Mouse (Mus musculus) erythroid progenitor cell, adult 5-6 weeks (primary cell): ENCODE results near the gene Adk. TPM values are rescaled to one million over a fixed set of nuclear protein-coding genes. Genes with fewer than 3 reads are reported as not detected.

Experiments used
- ATAC-seq: replicated peaks from 2 replicates; pipeline ENCODE4 v1.8.0; 2016; ENCODE audit warnings: moderate number of reproducible peaks, mild to moderate bottlenecking, moderate TSS enrichment, inconsistent platforms; ENCODE audit not compliant: poor library complexity, low FRiP score, severe bottlenecking
- total RNA-seq, 2 experiments: library from RNA; stranded (forward) in 1 of 2; stranded (reverse) in 1 of 2; fragments of 150-400 nt in 1 of 2; fragments of 186-747, 209-891 nt in 1 of 2; gene quantifications; 2 replicates each; pipeline versions ENCODE4 v1.2.3 to v1.2.4; 2015 to 2017; ENCODE audit warnings: low replicate concordance in 2 of 2

Adk gene
- total RNA-seq, 2 experiments from 2014 or later: 66.4 to 67.1 TPM

DNA sequence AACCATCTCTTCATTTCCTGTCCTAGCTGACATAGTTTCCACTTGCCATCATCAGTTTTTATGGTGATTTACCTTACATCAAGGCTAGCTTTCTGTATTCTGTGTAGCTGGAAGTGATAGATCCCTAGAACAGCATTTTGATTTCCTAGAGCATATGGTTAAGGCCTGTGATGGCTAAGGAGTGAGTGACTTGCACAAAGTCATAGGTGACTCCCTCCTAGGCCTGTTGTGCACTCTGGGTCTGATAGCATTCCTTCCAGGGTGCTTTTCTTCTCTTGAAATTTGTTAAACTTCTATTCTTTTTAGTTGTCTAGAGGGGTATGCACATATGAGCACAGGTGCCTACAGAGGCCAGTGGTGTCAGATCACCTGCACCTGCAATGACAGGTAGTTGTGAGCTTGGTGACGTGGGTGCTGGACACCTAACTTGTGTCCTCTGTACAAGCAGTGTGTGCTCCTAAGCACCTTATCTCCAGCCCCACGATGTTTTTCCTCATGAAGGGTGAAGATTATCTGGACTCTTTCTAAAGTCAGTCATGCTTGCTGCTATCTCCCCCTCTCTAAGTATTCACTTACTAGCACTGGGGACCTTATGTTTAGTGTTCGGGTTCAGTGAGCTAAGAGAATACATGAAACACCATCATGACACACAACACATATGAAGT is 171.7 kb downstream of the Adk start:
- ATAC-seq: peak; percentile 48; the same call in 1 of the 2 replicates

DNA sequence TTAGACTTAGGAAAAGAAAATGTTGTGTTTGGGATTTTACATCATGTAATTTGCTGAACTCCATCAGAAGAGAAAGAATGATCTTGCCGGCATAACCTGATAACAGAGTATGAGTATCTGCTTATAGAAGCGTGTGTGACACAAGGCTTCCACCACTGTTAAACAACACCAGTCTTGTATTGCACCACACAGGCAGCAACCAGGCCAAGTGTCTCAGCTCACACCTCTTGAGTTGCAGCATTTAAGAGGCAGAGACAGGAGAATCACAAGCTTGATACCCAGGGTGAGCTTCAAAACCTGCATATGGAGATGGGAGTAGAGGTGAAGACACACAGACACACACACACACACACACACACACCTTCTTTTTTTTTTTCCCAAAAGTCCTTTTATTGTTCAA is 184.7 kb downstream of the Adk start:
- no peak for ATAC-seq

DNA sequence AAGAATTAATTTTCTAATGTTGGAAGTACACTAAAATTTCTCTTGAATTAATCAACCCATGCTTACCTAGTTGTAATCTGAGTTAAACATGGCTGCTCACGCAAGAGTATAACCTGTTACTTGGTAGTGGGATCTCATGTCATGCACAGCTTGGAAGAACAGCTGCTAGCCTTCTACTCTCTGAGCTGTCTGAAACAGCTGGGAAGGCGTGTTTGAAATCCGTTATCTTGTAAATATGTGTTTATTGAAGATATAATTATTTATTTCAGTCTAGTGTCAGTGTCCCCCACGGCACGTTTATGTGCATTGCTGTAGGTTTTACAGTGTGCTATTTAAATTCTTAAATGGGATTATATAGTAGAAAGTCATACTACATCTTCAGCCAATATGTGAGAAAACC is 188.7 kb downstream of the Adk start:
- ATAC-seq: no peak

DNA sequence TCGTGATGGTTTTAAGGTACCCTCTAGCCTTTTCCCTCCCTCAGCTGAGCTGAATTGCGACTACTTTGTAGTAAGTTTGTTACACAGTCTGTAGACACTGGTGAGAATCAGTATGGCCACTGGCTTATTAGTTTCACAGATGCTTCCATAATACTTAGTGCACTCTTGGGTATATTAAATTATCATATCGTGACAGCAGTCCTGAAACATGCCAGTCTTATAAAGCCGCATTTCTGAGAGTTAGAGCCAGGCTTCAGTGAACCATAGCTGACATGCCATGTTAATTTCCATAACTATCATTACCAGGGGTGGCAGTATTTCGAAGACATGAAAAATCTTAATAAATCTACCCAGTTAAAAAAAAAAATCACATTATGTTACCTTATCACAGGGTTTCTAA is 199.0 kb downstream of the Adk start:
- no peak for ATAC-seq

DNA sequence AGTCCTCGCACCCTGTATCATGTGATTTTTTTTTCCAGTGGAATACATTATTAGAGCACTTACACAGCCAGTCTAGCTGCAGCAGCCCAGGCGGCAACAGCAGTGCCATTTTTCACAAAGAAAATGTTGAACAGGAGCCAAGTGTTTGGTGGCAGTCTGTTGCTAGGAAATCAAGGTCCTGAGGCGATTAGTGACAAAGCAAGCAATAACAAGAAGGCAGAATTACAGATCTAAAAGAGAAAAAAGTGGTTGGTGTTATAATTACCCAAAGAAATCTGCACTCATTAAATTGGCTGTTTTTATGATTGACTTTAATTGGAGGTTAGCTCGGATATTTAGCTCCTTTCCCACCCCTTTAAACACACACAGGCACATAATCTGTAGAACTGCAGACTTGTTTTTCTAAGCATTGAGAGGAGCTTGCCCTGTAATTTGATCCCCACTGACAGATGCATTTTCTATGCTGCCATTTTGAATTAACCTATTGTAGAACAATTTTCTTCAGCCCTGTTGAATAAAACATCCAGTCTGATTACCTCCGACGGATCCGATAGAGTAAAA is 200.0 kb downstream of the Adk start:
- ATAC-seq: no peak

DNA sequence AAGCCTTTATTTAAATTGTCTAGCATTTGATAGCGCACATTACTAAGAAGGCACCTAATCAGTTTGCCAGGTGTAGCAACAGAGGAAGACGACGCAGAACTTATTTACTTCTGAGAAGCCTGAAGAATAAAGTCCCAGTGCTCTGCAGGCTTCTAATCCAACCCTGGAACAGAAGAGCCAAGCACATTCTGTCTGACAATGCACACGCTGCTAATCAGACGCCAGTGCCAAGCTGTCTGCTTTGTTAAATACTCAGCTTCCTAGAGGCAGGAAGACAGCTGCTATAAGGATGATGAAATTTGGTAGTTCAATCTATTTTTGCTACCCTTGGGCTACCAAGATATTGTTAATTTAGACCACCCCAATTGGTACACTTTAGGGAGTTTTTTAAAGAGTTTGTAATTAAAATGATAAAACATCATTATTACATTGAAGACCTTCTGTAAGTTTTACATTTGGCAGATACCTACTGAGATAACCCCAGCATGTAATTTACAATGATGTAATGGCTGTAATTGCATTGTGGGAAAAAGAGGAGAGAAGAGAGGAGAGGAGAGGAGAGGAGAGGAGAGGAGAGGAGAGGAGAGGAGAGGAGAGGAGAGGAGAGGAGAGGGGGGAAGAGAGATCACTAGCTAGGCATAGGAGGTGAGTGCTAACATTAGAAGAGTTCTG is 201.1 kb downstream of the Adk start:
- no peak for ATAC-seq

DNA sequence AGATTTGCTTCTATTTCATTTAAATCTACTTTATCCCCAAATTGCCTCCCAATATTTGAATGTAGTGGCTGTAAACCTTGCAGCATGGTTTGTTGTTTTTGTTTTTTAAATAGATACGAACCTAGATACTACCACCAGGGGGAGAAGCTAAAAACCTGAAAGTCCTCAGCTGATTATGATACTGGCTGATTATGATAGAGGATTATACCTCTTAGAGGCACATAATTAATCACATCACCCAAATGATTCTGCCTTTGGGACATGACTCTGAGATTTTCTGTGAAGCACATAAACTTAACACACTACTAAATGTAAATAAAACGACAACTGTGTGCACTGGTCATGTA is 201.6 kb downstream of the Adk start:
- ATAC-seq: no peak

DNA sequence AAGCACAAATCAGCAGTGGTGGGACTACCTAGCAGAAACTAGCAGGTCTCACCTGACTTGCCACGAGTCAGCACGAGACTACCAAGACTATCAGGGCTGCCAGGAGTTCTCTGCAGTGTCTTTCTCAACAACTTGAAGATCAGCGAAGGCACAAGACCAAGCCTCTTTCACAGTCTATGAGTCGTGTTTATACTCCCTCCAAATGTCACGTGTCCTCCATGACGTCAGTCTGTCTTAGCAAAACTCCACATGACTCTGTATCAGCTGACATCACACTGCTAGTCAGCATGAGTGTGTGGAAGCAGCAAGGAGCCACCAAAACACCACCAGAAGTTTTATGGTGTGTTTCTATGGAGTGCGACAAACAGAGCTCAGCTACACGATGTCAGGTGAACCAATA is 215.9 kb downstream of the Adk start:
- no peak for ATAC-seq

DNA sequence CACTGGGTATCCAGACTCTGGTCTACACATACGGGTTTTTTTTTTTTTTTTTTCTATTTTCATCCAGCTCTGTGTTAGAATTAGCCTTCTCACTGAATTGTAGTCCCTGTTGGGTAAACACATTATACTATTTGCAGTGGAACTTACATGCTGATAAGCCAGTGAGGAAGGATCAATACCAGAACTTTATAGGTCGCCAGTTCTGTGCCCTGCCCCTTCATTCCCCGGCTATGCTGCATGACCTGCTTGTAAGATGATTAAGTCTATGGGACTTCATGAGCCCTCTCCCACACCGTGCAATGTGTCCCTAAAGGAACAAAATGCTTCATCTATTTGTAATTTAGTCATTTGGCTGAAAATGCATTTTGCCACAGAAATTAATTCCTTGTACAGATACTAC is 219.1 kb downstream of the Adk start:
- ATAC-seq: no peak

DNA sequence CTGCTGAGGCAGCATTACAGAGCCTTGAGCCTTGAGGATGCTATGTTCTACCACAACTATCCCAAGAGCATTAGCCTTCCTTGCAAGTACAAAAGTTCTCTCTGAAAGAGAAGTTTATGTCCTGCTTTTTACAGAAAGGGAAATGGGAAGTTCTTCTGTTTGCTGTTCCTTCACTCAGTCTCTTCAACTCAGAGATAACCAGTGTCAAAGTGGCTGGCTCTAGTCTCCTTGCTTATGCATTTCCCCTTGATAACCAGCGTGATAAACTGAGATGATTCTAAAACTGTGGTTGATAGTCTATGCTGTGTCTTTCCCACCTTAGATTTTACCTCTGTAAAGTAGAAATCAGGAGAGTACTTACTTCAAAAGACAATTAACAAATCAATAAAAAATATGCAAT is 223.4 kb downstream of the Adk start:
- no peak for ATAC-seq

DNA sequence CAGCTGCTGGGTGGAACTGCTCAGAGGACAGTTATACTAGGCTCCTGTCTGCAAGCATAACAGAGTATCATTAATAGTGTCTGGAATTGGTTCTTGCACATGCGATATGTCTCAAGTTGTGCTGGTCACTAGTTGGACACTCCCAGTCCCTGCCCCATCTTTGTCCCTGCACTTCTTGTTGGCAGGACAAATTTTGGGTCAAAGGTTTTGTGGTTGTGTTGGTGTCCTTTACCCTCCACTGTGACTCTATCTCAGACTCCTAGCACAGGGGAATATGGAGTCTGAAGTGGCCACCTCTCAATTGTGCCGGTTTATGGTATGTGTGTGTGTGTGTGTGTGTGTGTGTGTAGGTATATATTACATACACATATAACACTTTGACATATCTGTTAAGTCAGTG is 225.9 kb downstream of the Adk start:
- no peak for ATAC-seq

DNA sequence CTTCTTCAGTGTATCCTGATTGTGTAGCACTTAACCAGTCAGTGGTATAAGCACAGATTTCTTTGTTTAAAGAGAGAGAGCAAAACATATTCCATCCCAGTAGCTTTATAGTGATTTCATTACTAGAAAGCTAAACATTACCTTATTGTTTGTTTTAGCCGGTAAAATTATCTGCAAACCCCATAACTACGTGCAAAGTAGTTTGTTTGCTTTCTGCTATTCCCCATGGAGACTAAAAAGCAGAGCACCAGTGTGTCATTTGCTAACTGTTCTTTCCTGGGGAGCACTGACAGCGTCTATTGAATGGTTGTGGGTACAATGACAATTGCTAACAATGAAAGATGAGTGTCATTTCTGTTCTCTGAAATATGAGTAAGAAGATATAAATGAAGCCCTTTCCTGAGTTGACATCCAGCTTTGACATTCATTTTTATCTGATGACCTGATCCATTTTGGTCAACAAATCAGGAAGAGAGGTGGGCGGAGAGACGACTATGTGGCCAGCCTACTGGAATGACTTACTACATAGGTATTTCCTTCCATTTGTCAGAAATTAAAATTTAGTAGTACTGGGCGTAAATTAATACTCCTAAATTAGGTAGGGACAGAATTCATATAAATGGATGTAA is 226.6 kb downstream of the Adk start:
- no peak for ATAC-seq

DNA sequence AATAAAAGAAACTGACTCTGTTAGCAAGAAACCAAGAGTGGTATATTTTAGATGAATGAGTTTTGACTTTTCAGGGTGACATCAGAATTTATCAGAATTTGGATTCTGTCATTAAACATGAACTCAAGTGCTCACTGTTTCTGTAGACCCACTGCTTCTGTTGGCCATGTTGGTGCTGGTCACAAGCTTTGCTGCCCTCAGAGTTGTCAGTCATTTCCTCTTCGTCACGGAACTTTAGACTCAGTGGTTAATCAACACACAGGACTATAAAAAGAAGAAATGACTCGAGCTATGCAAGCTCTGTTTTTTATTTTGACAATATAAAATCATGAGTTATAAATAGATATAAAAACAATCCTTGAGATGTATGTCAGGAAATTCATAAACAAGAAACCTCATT is 228.1 kb downstream of the Adk start:
- ATAC-seq: no peak

DNA sequence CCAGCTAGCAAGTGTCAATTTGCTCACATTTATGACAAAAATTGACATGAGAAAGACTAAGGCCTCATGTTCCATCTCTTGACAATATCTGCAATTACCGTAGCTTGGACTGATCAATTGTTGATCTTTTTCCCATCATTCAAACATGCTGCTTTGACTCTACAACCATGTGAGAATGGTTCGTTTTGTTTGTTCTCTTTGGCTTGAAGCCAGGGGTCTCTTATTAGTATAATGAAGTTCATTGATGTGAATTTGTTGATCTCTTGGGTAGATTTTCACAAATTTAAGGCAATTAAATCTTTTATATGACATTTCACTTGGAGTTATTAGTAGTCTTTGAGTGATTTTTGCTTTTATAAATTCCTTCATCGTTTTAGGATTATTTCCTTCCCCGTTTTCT is 229.1 kb downstream of the Adk start:
- ATAC-seq: no peak

DNA sequence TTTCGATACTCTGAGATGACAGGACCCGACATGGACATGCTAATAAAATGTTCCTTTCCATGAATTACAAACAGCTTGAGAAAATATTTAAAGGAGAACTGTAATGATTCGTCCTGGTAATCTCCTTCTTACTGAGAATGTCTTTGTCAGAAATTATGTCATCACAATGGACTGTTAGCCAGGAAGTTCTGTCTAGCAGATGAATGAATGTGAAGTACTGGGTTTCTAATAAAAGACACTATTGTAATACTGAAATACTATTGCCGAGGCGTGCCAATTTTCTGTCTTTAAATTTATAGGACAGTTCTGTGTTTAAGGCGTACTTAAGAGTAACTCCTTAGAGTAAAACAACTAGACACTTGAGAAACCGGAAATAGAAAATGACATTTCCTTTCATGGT is 231.7 kb downstream of the Adk start:
- no peak for ATAC-seq

DNA sequence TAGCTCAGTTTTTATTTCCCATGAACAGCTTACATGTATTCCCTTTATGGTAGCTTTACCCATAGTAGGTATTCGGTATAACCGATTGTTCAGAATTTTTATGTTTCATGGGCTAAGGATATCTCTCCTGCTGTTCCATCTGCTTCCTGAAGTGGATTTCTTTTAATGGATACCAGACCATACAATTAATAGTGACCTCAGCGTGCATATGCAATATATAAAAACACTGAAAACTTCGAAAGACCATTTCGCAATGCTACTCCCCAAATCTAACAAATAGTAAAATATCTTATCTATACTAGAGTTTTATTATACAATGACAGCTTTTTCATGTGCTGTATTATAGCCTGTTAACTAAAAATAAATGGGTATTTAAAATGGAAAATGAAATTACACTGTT is 232.5 kb downstream of the Adk start:
- no peak for ATAC-seq

DNA sequence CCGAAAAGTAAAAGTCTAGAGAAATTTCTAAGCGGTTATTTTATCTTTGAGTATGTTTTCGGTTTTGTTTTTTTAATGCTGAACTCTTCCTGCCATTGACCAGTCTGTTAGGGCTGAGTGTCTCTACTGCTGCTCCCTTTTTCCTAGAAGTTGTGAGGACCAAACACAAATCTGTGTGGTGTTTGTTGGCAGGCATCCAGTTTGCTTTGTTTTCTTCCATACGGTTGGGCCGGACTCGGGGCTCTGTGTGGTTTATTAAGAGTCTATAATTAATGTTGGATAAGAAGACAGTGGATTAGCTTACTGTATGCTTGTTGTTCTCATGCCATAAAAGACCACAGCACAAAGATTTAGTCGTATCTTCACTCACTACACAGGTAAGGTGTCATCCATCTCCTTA is 233.9 kb downstream of the Adk start:
- no peak for ATAC-seq

DNA sequence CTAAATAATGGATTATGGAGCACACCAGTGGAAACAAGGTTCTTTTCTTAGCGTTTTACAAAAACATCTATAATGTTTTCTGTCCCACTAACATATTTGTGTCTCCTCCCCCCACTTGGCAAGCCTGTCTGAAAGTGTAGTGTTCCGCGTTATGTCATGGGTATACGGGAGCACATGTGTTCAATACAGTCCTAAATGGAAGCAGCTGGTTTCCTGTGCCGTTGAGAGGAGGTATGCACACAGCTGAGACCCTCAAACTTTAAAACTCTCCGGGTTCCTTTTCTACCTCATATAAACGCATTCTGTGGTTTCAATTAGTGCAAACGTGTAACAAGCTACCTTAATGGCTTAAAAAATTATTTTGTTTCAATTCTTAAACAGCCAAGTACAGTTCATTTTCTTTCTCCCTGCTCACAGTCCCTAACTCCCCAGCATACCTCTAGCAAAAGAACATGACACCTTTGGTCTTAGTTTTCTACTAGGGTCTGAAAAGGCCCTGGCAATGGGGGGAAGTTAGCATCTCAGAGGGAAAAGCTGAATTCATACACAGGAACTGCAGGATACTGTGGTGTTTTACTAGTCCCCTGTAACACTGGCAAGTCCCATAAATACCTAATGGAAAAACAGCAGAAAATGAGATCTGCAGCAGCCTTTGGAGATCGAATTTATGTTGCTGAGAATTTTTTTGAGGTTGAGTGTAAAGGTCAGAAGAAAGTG is 235.5 kb downstream of the Adk start:
- no peak for ATAC-seq

DNA sequence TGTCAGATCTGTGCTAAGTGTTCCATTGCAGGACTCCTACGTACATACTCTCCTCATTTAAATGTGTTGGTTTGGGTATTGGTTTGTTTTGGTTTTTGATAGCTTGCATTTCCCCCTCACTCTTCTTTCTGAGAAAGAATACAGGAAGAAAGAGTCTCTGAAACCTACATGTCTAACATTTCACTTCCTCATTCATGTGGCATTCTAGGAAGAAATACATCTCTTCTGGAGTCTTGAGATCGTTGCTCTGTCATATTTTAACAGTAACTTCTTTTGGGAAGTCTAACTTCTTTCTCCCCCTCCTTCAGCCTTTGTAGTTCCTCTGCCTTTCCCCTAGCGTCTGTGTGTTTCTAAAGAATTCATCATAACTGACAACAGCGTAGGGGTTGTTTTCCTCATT is 247.4 kb downstream of the Adk start:
- no peak for ATAC-seq

DNA sequence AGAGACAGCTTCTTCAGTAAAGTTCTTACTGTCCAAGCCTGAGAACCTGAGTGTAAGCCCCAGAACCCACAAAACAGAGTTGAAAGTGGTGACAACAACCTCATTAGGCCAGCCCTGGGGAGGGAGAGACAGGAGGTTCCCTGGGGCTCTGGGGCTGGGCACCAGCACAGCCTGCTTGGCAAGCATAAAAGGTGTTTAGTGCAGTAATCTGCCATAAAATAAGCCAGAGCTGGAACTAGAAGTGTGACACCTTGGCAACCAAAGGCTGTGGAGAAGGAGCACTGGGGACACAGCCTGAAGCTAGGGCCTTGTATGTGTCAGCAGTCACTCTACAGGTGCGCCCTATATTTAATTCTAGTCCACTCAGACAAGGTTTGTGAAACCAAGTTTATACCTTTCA is 252.4 kb downstream of the Adk start:
- no peak for ATAC-seq
